Mouse (Mus musculus) WW6 (cell line): ENCODE results near the gene Ywhag.

Source experiments
- DNase-seq: peaks from one replicate; pipeline ENCODE4 v3.0.0-alpha.2; 2013; ENCODE audit warnings: low read depth, low spot score

Ywhag gene

DNA sequence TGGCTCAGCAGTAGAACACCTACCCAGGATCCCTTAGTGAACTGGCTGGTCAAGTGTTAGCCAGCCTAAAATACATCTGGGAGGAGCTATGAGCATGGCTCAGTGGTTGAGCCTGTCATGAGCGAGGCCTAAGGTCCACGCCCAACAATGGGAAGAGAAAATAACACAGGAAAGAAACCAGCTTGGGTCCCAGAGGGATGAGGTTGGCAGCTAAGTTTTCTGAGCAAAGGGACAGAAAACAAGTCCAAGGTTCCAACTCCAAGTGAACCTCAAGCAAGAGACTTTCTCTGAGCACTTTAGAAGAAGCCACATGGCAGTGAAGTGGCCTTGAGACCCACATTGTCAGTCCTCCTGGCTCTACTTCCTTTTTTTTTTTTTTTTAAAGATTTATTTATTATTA, 17.2 kb upstream of the Ywhag start:
- DNase-seq, result no peak

DNA sequence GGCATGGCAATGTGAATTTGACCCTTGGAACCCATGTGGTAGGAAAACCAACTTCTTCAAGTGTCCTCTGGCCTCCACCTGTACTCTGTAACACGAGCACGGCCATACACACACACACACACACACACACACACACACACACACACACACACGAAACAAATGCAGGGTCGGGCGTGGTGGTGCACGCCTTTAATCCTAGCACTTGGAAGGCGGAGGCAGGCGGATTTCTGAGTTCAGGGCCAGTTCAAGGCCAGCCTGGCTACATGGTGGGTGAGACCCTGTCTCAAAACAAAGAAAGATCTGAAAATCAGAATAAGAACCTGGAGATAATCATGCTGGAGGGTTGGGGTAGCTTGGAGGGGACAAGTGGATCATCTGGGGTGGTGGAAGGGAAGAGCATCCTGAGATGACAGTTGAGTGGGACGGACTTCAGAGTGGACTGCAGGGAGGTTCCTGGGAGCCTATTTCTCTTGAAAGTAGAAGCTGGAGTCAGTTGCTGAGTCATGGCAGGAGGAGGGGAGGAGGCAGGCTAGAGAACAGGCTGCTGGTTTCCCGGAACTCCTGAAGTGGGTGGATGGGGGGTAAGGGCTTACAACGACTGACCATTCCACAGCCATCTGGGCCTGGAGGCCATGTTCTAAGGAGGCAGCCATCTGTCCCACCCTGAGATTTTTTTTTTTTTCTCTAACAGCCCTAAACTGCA, 16.4 kb upstream of the Ywhag start:
- DNase-seq, result no peak

DNA sequence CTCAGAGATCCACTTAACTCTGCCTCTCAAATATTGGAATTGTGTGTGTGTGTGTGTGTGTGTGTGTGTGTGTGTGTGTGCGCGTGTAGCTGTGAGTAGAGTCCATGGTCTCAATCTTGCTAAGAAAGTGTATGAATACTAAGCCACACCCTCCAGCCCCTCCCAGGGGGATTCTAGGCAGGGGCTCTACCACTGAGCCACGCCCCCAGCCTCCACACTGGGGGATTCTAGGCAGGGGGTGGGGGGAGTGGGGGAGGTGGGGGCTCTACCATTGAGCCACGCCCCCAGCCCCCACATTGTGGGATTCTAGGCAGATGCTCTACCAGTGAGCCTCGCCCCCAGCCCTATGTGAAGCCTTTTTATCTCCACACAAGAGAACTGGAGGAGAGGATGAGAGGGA, 12.2 kb upstream of the Ywhag start:
- DNase-seq, result no peak

DNA sequence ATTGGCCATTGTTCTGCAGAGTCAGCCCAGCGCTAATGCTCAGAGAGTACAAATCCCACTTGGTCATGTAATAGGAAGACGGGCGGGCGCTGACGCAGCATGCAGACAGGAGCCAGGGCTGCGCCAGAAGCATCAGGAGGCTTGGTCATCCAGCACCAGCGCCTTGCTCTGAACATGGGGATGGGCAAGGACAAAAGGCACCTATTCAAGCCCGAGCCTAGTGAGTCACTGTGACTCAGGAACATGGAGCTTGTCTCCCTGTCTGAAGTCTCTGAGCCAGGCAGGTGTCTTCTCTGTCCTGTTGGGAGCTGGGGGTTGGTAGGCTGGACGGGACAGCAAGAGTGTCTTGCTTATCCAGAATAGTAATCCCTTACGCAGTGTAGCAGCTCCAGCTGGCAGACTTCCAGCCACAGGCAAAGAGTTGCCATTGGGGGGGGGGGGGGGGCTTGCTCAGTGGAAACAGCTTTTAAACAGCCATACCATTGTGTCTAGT, 11.5 kb upstream of the Ywhag start:
- DNase-seq, result no peak

DNA sequence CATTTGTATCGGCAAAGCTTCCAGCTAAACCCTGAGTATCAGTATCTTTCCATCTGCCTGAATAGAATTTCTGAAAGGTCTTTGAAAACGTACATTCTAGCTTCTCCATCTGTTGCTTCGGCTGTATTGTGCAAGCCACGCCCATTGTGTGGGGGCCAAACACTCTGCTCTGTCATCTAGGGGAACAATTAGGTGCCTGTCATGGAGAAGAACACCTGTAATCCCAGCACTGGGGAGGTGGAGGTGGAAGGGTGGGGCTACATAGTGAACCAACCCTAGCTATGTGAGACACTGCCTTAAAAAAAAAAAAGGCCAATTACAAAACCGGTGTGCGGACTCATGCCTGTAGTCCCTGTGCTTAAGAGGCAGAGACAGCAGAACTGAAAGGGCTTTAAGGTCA, 8.3 kb upstream of the Ywhag start:
- no peak for DNase-seq

DNA sequence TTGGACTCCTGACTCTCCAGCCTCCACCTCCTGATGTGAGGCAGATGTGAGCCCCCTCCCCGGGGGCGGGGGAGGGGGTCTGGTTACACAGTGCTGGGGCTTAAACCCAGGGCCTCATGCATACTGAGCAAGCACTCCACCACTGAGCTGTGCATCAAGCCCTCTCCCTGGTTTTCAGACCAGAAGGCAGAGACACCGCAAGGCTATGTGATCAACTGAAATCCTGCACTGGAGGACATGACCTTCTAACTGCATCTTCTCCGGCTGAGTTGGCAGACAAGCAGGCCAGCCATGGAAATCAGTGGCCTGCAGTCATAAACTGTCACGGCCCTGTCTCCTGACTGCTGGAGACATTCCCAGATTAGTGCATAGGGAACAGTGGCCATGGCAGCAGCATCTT, 6.2 kb upstream of the Ywhag start:
- DNase-seq, result no peak

DNA sequence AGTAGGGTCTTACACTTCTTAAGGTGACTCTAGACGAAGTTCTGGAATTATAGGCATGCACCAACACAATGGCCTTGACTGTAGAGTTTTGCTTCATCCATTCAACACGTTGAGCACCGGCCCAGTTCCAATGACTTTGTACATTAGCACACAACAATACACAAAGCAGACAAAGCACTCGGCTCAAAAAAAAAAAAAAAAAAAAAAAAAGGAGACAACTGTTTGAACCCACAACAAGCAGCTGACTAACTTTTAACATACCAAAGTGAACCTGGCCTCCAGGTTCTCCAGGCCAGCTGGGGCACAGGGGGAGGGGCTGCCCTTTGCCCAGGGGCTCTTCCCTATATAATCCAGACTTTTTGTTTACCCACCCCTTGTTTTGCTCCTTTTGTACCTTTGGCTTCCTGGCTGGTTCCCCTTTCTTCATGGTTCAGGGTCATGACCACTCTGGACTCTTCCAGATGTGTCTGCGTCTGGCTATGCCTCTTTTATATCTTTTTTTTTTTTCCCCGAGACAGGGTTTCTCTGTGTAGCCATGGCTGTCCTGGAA, 1.3 kb upstream of the Ywhag start:
- no peak for DNase-seq

DNA sequence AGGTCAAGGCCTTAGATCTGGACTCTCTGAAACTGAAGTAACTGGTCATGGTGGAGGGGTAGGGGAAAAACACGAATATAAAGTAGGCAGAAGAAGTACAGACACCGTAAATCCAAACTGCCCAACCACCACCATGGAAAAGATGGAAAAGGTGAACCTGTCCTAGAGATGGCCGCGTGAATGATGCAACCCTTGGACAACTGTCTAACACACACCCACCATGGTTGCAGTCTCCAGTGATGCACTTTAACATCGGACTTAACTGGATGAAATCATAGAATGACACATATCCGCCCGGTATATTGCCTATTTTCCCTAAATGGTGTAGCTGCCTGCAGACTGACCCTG, 734 bp upstream of the Ywhag start:
- DNase-seq, result no peak

DNA sequence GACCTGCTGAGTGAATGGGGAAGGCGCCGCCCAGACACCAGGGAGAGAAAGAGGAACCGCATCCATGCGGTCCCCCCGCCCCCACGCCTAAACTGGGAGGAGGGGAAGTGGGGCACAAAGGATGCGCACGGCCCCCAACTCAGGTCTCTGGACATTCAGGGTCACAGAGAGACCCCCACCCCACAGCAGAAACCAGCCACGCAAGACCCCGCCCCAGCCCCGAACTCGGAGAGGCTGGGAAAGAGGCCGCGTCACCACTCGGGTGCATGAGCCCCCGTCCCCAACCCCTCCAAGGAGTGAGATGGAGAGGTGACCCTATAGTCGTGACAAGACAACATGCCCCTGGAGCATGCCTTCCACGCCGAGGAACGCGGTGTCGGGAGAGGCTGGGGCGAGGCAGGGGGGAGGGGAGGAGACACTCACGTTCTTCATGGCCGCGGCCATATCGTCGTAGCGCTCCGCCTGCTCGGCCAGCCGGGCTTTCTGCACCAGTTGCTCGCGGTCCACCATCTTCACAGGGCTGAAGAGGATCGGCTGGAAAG, 445 bp downstream of the Ywhag start:
- no peak for DNase-seq

DNA sequence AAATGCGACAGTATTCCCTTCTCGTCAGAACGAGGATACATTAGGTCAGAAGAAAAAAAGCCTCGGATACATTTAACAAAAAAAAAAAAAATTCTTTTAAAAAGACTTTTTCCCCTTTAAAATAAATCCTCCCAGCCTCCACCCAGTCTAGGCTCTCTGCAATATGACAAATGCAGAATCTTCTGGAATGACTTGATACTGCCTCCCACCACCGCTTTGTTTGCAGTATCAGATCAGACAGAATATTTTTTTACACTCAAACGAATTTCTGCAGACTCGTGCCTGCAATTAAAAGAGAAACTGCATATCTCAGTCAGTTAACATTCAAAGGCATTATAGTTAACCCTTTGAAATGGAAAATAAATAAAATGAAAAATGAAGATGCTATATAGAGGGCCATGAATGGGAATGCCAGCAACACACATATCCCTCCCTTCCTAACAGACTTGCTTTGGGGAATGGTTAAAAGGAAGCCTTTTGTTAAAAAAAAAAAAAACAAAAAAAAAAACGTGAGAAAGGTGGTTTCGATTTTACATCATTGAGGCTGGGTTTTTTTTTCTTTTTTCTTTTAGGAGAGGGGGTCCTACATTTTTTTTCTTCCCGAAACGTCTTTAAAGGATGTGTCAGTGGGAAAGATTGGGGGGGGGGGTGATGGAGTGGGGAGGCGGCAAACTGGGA, 1.1 kb downstream of the Ywhag start:
- no peak for DNase-seq

DNA sequence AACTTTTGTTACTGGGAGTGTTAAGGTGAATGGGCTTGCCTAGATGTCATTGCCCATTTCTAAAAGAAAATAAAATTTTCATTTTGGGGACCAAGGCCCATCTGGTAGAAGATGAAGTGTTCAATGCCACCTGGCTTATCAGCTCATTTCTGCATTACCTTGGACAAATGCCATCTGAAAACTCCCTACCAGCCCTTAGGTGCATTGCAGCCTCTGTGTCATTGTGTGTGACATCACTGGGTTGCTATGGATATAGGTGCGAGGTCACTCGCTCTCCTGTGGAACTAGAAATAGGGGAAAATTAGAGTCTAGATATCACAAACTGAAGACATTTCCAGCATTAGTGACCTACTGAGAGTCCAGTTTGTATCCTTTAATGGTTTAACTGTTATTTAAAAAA, 2.1 kb downstream of the Ywhag start:
- DNase-seq, result no peak

DNA sequence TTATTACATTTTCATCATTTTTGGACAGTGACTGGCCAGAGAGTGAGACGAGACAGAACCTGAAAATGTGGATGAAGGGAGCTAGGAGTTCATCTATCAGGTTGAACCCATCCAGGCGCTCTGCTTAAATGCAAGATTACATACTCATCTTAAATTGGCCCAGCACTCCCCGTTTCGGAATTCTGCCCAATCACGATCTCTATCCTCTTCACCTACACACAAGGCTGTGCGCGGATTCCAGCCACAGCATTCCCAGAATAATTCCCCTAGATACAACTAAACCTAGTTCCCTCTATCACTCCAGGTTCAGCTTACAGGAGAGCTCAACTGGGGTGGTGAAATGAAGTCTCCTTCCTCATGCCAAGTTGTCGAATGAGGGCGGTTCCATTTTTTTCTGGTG, 2.9 kb downstream of the Ywhag start:
- no peak for DNase-seq

DNA sequence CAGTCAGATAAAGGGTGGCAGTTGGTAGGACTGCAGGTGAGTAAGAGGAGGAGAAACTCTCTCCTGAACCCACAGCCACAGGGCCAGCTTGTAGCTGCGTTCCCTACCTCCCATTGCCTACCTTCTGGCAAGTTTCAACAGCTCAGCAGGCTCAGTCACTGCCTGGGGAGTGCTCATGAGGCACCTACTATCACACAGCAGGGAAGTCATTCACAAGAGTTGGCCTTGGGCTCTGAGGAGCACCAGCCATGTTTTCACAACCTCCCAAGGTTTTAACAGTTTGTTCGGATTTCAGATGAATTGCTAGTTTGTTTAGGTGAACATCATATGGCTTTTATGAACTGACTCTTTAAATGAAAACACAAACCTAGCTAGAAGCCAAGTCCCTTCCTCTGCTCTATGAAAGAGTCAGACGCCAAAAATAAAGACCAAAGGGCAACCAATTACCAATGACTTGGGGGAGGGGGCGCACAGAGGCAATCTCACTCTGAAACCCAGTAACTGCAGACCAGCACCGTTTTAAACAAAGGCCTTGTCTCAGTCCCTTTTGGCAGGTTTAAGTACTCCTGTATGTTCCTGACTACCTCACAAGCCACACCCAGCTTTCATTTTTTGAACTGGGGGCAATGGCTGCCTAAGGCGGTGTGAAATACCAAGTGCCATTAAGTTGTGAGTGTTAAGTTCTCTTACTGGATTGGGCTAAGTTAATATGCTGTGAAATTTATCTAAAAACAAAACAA, 4.6 kb downstream of the Ywhag start:
- DNase-seq, result no peak

DNA sequence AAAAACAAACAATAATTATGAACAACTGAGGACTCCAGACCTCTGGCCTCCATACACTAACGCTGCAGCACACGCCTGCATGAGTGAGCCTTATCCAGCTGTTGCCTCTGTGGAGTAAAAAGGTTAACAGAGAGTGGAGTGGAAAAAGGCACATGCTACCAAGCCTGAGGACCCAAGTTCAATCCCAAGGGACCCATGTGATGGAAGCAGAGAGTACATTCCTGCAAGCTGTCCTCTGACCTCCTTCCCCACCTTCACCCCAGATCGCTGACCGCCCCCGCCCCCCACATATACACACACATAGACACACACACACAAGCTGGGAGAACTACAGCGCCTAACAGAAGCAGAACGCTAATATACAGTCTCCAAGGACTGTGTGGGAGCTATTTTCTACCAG, 10.5 kb downstream of the Ywhag start:
- no peak for DNase-seq

DNA sequence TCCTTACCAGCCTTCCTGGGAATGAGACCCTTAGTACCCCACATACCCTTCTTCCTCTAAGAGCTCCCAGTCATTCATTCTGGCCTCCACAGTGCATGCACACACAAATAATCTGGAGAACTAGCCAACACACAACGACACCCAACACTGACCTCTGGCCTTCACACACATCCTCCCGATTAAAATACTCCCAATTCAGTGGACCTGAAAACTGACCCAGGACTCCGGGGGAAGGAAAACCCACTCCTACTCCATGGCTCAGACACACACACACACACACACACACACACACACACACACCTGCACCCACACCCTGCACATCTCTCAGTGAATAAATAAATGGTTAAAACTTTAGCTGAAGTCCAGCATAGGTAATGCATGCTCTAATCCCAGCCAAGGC, 14.5 kb downstream of the Ywhag start:
- no peak for DNase-seq

DNA sequence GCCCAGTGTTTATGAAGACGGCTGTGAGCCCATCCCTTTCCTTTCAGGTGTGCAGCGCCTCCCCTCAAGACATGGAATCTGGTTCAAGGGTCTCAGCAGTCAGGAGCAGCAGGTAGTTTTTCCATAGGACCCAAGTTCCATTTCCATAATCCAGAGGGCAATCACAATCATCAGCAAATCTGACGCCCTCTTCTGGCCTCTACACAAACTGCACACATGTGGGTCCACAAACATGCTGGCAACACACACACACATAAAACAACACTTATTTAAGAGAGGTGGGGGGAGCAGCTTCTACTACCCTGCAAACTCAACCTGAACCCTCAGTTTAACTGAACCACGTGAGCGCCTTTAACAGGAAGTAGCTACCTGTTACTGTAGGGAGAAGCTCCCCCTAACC, 15.8 kb downstream of the Ywhag start:
- DNase-seq, result no peak

DNA sequence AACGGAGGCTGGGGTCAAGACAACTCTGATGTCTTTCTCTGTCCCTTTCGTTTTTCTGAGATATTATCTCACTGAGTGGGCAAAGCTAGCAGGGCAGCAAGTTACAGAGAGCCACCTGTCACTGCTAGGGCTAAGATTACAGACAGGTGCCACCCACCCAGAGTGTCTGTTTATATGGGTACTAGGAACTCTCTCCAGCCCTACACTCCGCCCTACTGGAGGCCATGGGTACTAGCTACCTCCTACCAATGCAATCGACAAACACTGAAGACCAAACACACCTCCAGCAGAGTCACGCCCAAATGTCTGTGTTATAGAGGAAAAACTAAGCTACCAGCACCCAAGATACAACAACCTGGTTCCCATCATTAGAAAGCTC, 16.4 kb downstream of the Ywhag start:
- no peak for DNase-seq

DNA sequence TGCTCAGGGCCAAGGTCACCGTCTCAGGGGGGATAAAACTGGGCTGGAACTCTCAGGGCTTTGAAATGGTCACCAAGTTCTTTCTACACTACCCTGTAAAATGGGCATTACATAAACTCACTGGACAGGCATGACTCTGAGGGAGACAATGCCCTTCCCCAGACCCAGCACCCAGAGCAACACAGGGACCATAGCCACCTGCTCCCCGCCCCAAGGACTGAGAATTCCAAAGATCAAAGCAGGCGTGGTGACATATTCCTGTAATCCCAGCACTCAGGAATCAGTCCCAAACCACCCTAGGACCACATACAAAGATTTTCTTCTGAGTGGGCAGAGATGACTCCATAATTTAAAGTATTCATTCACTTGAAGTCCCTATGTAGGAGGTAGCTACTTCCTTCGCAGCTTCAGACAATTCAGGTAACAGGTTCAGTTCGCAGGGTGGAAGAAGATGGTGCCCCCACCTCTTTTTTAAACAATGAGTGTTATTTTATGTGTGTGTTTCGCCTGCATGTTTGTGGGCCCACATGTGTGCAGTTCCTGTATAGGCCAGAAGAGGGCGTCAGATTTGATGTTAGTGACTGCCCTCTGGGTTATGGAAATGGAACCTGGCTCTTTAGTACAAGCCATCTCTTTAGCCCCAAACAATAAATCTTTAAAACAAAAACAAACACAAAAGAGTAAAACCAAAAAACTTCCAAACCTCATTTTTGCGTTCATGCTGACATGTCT, 16.9 kb downstream of the Ywhag start:
- no peak for DNase-seq

DNA sequence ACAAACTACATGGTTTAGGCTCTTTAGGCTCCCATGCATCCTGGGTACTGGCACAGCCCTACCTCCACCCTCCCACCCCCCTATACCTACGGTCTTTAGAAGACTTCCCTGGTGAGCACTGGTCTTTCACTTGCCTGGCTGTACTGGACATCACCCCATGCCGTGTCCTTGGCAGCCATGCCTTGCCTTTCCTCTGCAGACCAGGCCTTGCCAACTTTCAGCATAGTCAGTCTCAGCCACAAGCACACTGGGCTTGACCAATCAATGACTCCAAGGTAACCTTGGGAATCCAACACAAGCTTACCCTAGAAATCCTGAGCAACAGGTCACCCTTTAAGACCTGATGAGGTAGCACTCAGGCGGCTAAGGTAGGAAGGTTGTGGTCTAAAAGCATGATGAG, 17.8 kb downstream of the Ywhag start:
- DNase-seq, result no peak

DNA sequence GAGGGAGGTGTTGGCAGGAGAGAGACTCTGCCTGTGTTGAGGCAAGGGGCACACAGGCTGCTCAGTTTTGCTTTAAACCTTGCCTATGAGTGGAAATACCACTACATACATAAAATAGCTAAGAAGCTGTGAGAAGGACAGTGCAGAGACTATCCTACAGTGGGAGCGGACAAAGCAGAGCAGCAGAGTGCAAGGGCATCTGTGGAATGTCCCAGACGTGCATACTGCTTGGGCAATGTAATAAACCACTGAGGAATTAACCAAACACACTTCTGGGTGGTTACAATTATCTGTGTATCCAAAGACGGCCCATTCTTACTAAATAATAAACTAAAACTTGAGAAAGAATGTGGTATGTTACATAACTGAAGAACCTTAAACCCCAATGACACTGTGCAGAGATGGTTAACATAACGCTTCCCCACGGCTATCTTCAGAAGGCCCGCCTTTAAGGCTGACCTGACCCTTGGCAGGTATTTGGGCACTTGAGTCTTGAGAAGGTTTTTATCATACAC, 18.3 kb downstream of the Ywhag start:
- no peak for DNase-seq

DNA sequence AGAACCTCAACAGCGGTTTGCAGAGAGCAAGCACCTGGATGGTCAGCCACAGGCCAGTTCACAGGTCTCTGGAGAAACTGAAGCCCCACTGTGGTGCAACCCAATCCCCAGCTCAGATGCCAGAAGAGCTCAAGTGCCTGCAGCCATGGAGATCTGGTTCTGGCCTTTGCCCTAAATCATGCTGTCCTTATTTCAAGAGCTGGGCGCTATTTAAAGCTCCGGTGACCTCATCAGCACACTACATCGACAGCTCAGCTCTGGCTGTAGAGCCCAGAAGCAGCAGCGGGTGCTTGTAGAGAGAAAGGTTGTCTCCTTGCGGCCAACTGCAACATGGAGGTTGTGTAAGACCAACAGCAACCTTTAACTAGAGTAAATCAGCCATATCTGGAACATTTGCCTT, 20.3 kb downstream of the Ywhag start:
- no peak for DNase-seq

DNA sequence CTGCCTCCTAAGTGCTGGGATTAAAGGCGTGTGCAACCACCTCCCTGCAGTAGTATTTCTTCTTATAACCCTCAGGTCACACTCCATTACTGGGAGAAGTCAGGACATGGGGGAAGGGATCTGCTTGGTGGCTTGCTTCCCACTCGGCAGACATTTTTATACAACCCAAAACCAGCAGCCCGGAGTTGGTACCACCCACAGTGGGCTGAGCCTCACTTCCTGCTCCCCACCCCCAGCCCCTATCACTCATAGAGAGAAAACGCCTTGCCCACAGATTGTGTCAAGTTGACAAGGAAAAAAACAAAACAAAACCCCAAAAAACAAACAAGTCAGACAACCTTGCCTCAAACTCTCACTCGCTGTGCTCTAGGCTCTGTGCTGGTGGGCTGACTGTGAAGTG, 21.2 kb downstream of the Ywhag start:
- DNase-seq, result no peak
